Mouse (Mus musculus) monocyte, adult 5-6 weeks (primary cell): ENCODE results near the gene Hist1h2br. TPM values are rescaled to one million over a fixed set of nuclear protein-coding genes. Genes with fewer than 3 reads are reported as not detected.
"Not testable (repeated sequence)": the region's sequence is repeated elsewhere in the genome, so short reads cannot be mapped to it uniquely, and the experiment has no call there.

Experiments
- ATAC-seq: fragments of 153-309, 156-312 bp; replicated peaks from 2 replicates; pipeline ENCODE4 v1.8.0; 2017; ENCODE audit warnings: mild to moderate bottlenecking; ENCODE audit not compliant: low TSS enrichment, insufficient number of reproducible peaks, severe bottlenecking, poor library complexity, low FRiP score
- total RNA-seq: library from RNA; stranded (forward); fragments of 200-1000, 200-491, 200-594 nt; gene quantifications from 3 replicates; pipeline ENCODE4 v1.2.3, GENCODE M21; 2017

The Hist1h2br gene
- total RNA-seq, 1 experiment from 2014 or later: 55.6 TPM

DNA sequence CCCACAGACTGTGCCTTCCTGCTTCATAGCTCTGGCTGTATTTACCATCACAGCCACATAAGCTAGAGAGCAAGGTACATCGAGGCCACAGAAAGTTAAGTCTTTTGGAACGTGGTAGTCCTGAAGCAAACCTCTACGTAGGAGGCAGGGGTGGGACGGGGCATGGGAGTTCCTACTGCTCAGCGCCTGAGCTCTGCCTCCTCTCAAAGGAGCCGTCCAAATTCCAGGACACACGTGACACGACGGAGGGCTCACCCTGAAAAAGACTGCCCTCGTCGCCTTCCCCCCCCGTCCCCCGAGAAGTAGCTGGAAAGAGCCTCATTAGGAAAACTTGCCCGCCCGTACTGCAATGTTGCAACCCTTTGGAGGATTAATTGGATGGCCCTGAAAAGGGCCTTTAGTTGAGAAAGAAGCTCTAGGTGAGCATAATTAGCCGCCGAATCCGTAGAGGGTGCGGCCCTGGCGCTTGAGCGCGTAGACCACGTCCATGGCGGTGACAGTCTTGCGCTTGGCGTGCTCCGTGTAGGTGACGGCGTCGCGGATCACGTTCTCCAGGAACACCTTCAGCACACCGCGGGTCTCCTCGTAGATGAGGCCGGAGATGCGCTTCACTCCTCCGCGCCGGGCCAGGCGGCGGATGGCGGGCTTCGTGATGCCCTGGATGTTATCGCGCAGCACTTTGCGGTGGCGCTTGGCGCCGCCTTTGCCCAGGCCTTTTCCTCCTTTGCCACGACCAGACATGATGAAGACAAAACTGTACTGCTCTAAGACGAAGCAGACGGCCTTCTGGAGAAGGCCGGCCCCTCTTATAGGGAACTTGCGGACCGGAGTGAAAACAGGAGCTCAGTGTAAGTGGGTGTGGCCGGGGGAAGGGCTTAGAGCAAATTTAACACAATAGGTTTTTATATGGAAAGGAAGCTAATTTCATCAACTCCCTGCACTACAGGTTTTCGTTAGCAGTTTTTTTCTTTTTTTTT lies 1.8 kb upstream of the Hist1h2br start, which contains the start of gene Hist1h4n:
TSS of gene Hist1h4n (minus strand) at position 779 of the 977 bp plus-strand sequence.
- peak; percentile 59 for ATAC-seq

DNA sequence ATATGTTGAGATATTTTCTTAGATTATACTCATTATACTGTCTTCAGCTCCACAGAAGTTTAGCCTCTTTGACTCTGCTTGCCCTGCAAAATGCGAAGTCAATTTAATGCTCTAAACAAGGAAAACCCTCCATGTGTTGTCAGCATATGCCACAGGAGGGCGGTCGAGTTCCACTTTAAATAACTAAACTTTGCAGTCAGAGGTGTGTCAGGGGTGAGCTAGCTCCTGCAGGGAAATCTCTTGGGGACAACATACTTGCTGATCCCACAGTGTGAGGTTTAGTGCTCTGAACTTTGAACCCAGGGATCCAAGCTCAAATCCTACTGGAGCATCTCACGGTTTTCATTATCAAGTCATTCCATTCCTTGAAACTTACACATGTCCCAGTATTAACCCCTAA lies 7.0 kb downstream of the Hist1h2br start:
- peak; percentile 86 for ATAC-seq

DNA sequence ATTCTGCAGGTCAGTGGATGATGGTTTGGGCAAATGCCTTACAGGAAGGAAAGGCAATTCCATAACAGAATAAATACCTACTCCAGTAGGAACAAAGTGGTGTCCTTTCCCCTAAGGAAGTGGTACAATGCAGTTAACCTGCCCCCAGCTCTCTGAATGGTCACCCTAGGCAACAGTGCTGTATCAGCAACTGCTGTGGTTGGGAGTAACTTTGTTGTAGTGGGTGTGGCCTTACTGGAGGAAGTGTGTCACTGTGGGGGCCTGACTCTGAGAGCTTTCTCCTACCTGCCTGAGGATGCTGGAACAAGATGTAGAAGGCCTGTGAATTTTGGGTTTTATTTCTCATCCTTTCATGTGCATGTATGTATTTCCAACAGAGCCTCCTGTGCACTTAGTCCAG lies 12.8 kb downstream of the Hist1h2br start:
- not testable (repeated sequence) for ATAC-seq

- no peak for ATAC-seq
Measured at GRCm38 (mm10) chr13:21847883-21848282, 14.3 kb downstream of the Hist1h2br start.

GRCm38 (mm10) chr13:21850696-21851095 lies 17.2 kb downstream of the Hist1h2br start:
- not testable (repeated sequence) for ATAC-seq

DNA sequence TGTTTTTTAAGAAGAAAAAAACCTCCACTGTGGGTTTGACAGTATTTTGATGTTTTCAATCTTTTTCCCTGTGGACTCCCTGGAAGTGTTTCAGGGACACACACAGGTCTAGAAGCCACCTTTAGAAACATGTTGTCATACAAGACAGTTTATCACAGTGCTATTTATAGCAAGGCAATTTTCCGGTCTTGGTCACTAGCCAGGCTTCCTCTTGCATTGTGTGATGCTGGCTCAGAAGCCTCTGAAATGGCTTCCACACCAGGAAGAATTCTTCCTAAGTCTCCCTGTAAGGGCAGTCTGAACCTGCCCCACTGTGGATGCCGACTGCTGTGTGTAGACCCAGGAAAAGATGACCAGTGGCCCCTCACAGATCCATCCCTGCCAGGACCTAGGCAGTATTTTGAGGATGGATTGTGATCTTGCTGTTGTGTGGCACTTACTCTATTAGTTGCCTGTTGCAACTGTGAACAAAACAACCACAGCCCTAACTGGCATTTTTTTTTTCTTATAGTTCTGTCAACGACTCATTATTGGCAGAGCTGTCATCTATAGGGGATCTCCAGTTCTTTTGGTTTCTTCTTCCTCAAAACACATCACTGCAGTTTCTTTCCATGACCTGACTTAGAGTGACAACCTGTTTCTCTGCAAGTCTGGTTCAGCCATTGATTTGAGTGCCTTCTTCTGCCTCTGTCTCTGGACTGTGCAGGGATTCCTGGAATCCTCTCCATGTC lies 18.8 kb downstream of the Hist1h2br start:
- no peak for ATAC-seq

GRCm38 (mm10) chr13:21855146-21855545 lies 21.6 kb downstream of the Hist1h2br start:
- no peak; the same call in 1 of the 2 replicates for ATAC-seq

DNA sequence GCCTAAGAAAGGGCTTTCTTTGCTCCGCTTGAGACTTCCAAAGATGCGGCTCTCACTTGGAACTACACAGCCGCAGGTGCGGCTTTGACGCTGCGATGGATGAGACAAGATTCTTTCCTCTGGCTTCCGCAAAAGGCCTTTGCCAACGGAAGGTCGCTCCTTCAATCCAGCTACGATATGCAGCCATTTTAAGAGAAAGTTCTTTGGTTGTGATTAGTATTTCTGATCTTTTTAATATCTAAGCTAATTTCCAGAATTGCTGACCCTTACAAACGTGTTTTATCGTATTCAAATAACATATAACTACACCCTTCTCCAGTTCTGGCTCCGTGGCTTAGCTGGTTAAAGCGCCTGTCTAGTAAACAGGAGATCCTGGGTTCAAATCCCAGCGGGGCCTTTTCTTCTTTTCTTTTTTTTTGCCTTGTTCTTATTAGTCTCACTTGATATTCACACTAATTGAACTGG lies 22.2 kb downstream of the Hist1h2br start:
- no peak for ATAC-seq

DNA sequence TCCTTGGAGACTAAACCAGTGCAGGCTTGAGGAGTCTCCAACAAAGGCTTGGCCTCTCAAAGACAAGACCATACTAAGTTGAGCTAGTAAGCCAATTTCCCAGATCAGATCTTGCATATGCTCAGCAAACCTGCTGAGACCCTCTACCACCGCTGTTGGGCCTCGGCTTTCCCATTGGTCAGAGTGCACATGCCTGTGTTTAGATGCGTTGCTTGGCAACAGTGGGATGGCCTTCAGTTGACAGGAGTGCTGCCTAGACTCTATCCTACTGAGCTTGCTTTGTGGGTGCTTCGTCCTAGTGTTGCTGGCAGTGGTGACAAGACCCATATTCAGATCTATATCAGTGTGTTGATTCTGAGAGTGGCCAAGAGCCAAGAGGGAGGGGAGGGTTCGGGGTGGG lies 28.1 kb downstream of the Hist1h2br start:
- ATAC-seq: no peak

- not testable (repeated sequence) for ATAC-seq
Measured at GRCm38 (mm10) chr13:21865503-21865902, 32.0 kb downstream of the Hist1h2br start.

DNA sequence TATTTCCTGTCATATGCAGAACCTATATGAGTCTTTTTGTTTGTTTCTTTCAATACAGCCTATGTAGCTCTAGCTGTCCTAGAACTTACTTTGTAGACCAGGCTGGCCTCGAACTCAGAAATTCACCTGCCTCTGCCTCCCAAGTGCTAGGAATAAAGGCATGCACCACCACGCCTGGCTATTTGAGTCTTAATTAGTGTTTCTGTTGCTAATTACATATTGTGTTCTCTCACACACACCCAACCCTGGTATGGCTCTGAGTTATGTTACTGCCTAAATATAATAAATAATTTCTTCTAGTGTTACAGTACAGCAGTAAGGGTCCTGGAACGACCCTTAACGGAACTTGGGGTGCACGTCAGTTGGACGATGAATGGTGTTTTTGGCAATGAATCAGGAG lies 47.2 kb downstream of the Hist1h2br start:
- no peak for ATAC-seq

GRCm38 (mm10) chr13:21881878-21882669 lies 48.5 kb downstream of the Hist1h2br start:
- no peak for ATAC-seq

DNA sequence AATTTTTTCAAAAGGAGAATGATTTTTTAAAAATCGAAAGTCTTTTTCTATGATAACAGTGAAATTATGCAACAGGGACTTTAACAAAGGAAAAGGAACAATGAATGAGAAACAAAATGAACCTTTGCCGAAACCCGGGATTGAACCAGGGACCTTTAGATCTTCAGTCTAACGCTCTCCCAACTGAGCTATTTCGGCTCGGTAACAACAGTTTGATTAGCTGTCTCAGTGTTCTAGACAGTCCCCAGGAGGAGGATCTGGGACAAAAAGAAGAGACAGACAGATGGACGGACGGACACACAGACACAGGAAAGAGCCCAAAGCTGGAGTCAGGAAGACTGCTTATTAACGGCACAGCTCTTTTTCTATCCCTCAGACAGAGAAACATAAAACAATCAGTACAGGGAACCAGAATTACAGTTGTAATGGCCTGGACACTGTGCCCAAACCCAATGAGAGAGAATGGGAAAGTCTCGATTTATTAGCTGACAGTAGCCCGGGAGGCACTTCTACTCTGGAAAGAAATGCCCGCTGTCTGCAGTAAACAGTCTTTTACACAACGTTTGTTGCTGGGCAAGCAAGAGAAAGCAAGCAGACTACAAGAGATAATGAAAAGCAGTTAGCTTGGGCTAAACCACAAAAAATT lies 49.3 kb downstream of the Hist1h2br start:
- ATAC-seq: 0 out of 2 replicates have a peak, but pooled peaks have one; percentile 27

- no peak for ATAC-seq
Measured at GRCm38 (mm10) chr13:21883407-21883806, 49.9 kb downstream of the Hist1h2br start.

DNA sequence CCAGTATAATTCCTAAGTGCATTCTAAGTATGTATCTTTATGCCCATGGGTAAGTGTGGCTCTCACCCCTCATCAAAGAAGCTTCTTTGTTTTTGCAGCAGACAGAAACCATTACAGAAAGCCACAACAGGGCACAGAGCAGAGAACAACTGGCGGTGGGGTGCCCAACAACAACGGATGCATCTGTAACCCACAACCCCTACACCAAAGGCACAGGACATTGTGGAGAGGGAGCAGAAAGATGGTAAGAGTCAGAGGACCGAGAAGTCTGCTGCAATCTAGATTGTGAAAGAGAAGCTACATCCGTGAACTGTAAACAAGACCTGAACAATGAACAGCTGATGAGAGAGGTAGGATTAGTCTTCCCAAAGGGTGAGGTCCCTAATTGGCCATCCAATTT lies 51.0 kb downstream of the Hist1h2br start:
- ATAC-seq: no peak
